Mouse (Mus musculus): ENCODE results near the gene Atg13.

Gene Atg13

GRCm38 (mm10) chr2:91710272-91711234 lies at the start of gene Atg13, which contains the start of gene Harbi1:
TSS of gene Atg13 (minus strand) at chr2:91710576.
TSS of gene Harbi1 (plus strand) at chr2:91710852.
- peak; percentile 95 for DNase-seq

GRCm38 (mm10) chr2:91749811-91750261 lies 39.5 kb upstream of the Atg13 start:
- no peak for DNase-seq

- DNase-seq = no peak
Measured at GRCm38 (mm10) chr2:91744686-91745085, 34.3 kb upstream of the Atg13 start.

GRCm38 (mm10) chr2:91739586-91739985 lies 29.2 kb upstream of the Atg13 start:
- no peak for DNase-seq

DNA sequence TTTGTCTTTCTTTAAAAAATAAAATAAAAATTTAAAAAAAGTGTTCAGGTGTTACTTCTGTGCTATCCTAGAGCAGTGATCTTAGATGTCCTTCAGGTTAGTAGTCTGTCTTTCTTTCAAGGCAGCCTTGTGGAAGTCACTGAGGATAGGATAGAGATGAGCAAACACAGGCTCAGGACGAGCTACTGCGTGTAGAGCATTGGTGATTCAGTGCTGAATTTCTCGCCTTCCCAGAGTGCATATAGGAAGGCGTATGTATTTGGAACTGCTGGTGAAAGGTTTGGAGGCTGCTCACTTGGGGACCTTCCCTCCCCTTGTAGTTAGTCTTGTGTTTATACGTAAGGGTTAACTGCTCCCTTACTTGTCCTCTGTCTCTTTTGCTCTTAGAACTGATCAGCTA lies 24.8 kb upstream of the Atg13 start:
- DNase-seq = no peak

GRCm38 (mm10) chr2:91729971-91730821 lies 19.8 kb upstream of the Atg13 start, which contains the start of gene Ambra1:
TSS of gene Ambra1 (plus strand) at chr2:91730134.
- DNase-seq = peak; percentile 86

- no peak for DNase-seq
Measured at GRCm38 (mm10) chr2:91729571-91729970, 19.2 kb upstream of the Atg13 start.

- DNase-seq = no peak
Measured at GRCm38 (mm10) chr2:91727011-91727410, 16.6 kb upstream of the Atg13 start.

DNA sequence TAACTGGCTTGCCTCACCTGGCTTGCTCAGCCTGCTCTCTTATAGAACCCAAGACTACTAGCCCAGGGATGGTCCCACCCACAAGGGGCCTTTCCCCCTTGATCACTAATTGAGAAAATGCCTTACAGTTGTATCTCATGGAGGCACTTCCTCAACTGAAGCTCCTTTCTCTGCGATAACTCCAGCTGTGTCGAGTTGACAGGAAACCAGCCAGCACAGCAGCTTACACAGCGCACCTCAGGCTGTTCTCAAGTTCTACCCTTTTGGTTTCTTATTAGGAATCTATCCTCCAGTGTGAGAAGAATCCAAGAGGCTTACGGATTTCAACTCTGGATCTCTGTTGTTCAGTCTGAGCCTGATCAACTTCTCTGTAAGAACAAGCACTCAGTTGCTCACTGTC lies 15.1 kb upstream of the Atg13 start:
- peak; percentile 37 for DNase-seq

GRCm38 (mm10) chr2:91724716-91725115 lies 14.3 kb upstream of the Atg13 start:
- DNase-seq = no peak

DNA sequence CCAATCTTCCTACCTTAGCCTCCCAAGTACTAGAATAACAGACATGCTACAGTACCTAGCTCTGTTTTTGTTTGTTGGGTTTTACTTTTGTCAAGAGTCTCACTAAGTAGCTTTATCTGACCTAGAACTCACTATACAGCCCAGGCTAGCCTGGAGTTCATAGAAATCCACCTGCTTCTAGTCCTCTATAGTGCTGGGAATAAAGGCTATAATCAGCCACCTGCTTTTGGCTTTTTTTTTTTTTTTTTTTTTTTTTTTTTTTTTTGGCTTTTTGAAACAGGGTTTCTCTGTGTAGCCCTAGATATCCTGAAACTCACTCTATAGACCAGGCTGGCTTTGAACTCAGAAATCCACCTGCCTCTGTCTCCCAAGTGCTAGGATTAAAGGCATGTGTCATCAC lies 13.6 kb upstream of the Atg13 start:
- no peak for DNase-seq

DNA sequence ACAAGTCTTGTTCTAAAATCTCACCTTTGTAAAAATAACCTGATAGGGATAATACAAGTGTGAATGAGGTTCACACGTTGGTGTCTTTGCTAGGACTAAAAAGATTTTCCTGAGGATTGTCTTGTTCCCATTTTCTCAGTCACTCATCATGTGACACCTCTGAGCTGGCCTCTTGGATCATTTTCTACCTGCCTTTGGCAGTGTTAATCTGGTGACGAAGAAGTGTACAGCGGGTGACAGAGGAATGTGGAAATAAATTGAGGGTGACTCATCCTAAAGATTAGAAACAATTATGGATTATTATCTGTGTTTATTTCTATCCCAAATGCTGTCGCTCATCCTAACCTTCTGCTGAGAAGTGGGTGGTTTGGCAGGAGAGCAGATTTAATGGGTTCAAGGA lies 13.0 kb upstream of the Atg13 start:
- DNase-seq = no peak

DNA sequence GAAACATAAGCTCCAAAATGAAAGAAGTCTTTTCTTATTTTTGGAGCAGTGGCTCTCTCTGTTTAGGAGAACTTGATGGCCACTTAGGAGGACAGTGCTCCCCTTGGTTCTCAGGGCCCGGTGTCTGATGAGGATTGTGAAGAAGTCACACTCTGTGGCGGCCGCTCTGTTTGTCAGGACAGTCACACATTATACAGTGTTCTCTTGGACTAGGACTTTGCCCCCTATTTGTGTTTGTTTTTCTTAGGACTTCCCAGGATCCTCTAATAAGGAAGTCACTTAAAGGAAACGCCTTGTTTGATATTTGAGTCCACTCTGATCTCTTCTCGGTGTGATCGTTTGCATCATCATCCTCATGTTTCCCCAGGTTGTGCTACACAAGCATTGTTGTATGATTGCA lies 7.9 kb upstream of the Atg13 start:
- DNase-seq = no peak

DNA sequence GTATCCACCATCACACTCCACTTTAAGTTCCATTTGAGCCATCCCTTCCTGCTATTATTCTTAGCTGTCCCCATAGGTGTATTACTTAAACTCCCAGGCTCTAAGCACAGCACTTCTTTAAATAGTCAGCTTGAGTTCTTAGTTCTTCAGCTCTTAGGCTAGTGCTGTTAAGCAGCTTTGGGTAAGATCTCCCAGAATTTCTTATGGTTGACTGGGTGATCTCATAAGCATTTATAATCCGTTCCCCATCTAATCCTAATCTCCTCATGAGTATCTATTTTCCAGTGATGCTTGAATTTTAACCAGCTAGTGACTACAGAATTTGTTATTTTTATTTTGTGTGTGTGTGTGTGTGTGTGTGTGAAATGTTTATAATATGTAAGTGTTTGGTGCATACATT lies 4.5 kb upstream of the Atg13 start:
- DNase-seq = no peak

DNA sequence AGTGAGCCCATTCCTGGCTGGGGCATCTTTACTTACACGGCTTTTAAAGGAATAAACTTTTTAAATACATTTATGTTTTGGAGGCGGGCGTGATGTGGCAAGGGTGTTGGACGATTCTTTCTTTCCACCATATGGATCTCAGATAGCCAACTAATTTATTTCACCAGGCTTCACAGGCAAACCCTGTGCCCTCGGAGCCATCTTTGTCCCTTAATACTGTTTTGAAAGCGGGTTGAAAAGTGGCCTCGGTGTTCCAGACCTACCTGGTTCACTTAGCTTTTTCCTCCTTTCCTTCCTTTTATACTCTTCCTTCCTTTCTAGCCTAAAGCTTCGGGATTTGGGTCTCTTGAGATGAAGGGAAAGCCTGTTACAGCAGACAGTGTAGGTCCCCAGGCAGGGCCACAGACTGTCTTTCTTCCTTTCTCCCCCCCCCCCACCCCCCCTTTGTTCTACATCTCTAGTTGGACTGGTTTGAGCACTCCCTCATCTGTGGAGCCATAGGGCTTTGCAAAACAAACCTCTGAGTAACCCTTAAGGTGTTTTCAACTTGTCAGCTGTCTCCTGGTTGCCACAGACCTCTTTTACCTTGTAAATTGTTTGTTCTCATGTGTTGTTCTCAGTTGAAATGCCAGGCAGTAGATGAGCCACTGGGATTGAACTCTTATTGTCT lies 1.0 kb upstream of the Atg13 start:
- DNase-seq = no peak

GRCm38 (mm10) chr2:91708361-91708760 lies 2.0 kb downstream of the Atg13 start:
- DNase-seq = no peak

DNA sequence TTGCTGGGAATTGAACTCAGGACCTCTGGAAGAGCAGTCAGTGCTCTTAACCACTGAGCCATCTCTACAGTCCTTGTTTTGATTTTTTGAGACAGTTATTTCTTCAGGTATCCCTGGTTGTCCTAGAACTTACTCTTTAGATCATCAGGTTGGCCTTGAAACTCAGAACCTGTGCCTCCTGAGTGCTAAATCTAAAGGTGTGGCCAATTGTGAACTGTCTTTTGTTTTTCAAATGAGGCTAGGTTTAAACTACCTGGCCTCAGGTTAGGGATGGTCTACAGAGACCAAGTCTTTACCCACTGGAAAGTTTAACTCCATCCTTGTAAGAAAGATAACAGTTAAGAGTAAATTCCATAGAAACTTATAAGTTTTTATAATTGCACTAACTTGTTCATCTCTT lies 3.9 kb downstream of the Atg13 start:
- no peak for DNase-seq

GRCm38 (mm10) chr2:91705736-91706135 lies 4.6 kb downstream of the Atg13 start:
- no peak for DNase-seq

DNA sequence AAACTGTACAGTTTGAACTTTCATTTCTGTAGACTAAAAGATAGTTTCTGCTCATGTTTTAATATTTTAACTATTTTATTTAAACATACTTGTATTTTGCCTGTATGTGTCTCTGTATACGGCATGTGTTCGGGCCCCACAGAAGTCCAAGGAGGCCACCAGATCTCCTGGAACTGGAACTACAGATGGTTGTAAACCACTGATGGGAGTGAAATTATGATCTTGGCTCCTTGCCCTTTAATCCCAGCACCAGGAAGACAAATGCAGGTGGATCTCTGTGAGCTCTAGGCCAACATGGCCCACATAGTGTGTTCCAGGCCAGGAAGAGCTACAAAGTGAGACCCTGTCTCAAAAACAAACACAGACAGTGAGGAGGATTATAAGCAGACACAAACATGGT lies 9.0 kb downstream of the Atg13 start:
- no peak for DNase-seq

GRCm38 (mm10) chr2:91699225-91699624 lies 11.2 kb downstream of the Atg13 start:
- DNase-seq = no peak

- DNase-seq = no peak
Measured at GRCm38 (mm10) chr2:91696225-91696590, 14.2 kb downstream of the Atg13 start.

GRCm38 (mm10) chr2:91695436-91696224 lies 14.7 kb downstream of the Atg13 start:
- DNase-seq = no peak

Data from thymus, postnatal 14 days (tissue).